ENCODE assay signal across 21 mouse cellular contexts in genomic region chr11:43203580-43203979, GRCm38 (mm10). TPM values are rescaled to one million over a fixed set of nuclear protein-coding genes. Genes with fewer than 3 reads are reported as not detected.
A peak's percentile ranks its signal among the peaks of the same experiment; 100 is the strongest.
DNase-seq lines count a peak whose midpoint lies in the region; ATAC-seq and TF ChIP-seq lines count a peak whose summit lies in the region.
"Had no signal": no experiment of that assay in that cellular context is flagged by ENCODE, and none has a peak within 500 bp of the region (broad histone marks: within the 10 kb centered on the region; RNA-seq: fewer than 3 reads in every experiment).

No protein-coding gene starts in this region.

- WGBS in embryonic facial prominence, embryonic 11.5 days: 57% methylated on average over 3 of the region's 3 CpGs
- WGBS in embryonic facial prominence, embryonic 10.5 days: 65% methylated on average over 3 of the region's 3 CpGs
- WGBS in lung, embryonic 14.5 days: 49% methylated on average over 3 of the region's 3 CpGs
- WGBS in forebrain, embryonic 16.5 days: 23% methylated on average over 3 of the region's 3 CpGs

- H3K4me2 ChIP-seq in embryonic facial prominence, embryonic 11.5 days (ENCODE audit: low read depth, low read length): no peak overlapping the region
- H3K4me2 ChIP-seq in lung, embryonic 14.5 days: no peak overlapping the region
- H3K4me2 ChIP-seq in forebrain, embryonic 16.5 days (ENCODE audit: low read length): no peak overlapping the region
- H3K4me2 ChIP-seq: heart, embryonic 11.5 days; limb, embryonic 15.5 days had no signal

- H3K4me3 ChIP-seq in embryonic facial prominence, embryonic 11.5 days (ENCODE audit: low read depth, low read length): no peak overlapping the region
- H3K4me3 ChIP-seq in embryonic facial prominence, embryonic 10.5 days: no peak overlapping the region
- no peak overlapping the region for H3K4me3 ChIP-seq in lung, embryonic 14.5 days (ENCODE audit: low read depth, low read length)
- no peak overlapping the region for H3K4me3 ChIP-seq in forebrain, embryonic 16.5 days (replicated peaks; ENCODE audit: low read length)
- H3K4me3 ChIP-seq: erythroblast, embryonic 14.5 days; limb, embryonic 15.5 days had no signal

- no peak overlapping the region for H3K27ac ChIP-seq in embryonic facial prominence, embryonic 11.5 days (replicated peaks; ENCODE audit: low read depth, low read length)
- H3K27ac ChIP-seq in embryonic facial prominence, embryonic 10.5 days (replicated peaks): no peak overlapping the region
- H3K27ac ChIP-seq in lung, embryonic 14.5 days (ENCODE audit: low read depth): no peak overlapping the region
- no peak overlapping the region for H3K27ac ChIP-seq in forebrain, embryonic 16.5 days (ENCODE audit: low read length)
- H3K27ac ChIP-seq: limb, embryonic 15.5 days had no signal

- H3K4me1 ChIP-seq in embryonic facial prominence, embryonic 11.5 days (ENCODE audit: control insufficient read depth, insufficient read depth, low read length): no peaks in the 10 kb centered on the region
- H3K4me1 ChIP-seq in embryonic facial prominence, embryonic 10.5 days: no peaks in the 10 kb centered on the region
- no peaks in the 10 kb centered on the region for H3K4me1 ChIP-seq in lung, embryonic 14.5 days (ENCODE audit: insufficient read depth)
- H3K4me1 ChIP-seq in forebrain, embryonic 16.5 days (replicated peaks; ENCODE audit: control insufficient read depth, insufficient read depth, low read length): no peaks in the 10 kb centered on the region
- H3K4me1 ChIP-seq: limb, embryonic 15.5 days had no signal

- H3K27me3 ChIP-seq in embryonic facial prominence, embryonic 11.5 days (ENCODE audit: control insufficient read depth, insufficient read depth, low read length): no peaks in the 10 kb centered on the region
- no peaks in the 10 kb centered on the region for H3K27me3 ChIP-seq in embryonic facial prominence, embryonic 10.5 days (replicated peaks; ENCODE audit: low read depth, poor library complexity, severe bottlenecking)
- no peaks in the 10 kb centered on the region for H3K27me3 ChIP-seq in lung, embryonic 14.5 days (ENCODE audit: insufficient read depth, low read length)
- 0 out of 2 replicates have a peak, but pooled peaks cover 4% of the 10 kb centered on the region for H3K27me3 ChIP-seq in forebrain, embryonic 16.5 days (replicated peaks; ENCODE audit: control insufficient read depth, insufficient read depth, low read length)
- H3K27me3 ChIP-seq: limb, embryonic 15.5 days had no signal

- no peak overlapping the region for H3K9ac ChIP-seq in embryonic facial prominence, embryonic 11.5 days (replicated peaks; ENCODE audit: low read length)
- no peak overlapping the region for H3K9ac ChIP-seq in lung, embryonic 14.5 days
- no peak overlapping the region for H3K9ac ChIP-seq in forebrain, embryonic 16.5 days (replicated peaks; ENCODE audit: low read depth, low read length)
- H3K9ac ChIP-seq: limb, embryonic 15.5 days had no signal

- H3K9me3 ChIP-seq in embryonic facial prominence, embryonic 11.5 days (replicated peaks; ENCODE audit: control insufficient read depth, low read length): no peaks in the 10 kb centered on the region
- no peaks in the 10 kb centered on the region for H3K9me3 ChIP-seq in embryonic facial prominence, embryonic 10.5 days
- H3K9me3 ChIP-seq in lung, embryonic 14.5 days (ENCODE audit: low read depth, low read length): no peaks in the 10 kb centered on the region
- no peaks in the 10 kb centered on the region for H3K9me3 ChIP-seq in forebrain, embryonic 16.5 days (ENCODE audit: control insufficient read depth, low read length)
- H3K9me3 ChIP-seq: limb, embryonic 15.5 days had no signal

- peak; percentile 23 for DNase-seq in embryonic facial prominence, embryonic 11.5 days (ENCODE audit: low spot score)
- DNase-seq in embryonic facial prominence, embryonic 10.5 days (ENCODE audit: low spot score): no peak
- peak; percentile 13 for DNase-seq in lung, embryonic 14.5 days
- DNase-seq in lung, postnatal 14 days: no peak
- DNase-seq in adrenal gland, postnatal 25 days: peak; percentile 41
- DNase-seq in natural killer cell, adult 2 months (ENCODE audit: low spot score in 2 of 2): no peak
- DNase-seq: B cell, adult 2 months; cerebellum, adult 8-10 months; embryo, embryonic 11 days; gastrocnemius, postnatal 25 days; heart, postnatal 14 days; kidney, adult 2 months; kidney, postnatal 25 days; thymus, adult 18-20 months had no signal

- H3K36me3 ChIP-seq in embryonic facial prominence, embryonic 11.5 days (replicated peaks; ENCODE audit: control insufficient read depth, insufficient read depth, low read depth, low read length): no peaks in the 10 kb centered on the region
- no peaks in the 10 kb centered on the region for H3K36me3 ChIP-seq in embryonic facial prominence, embryonic 10.5 days (replicated peaks)
- H3K36me3 ChIP-seq in lung, embryonic 14.5 days (ENCODE audit: insufficient read depth): no peaks in the 10 kb centered on the region
- H3K36me3 ChIP-seq in forebrain, embryonic 16.5 days (ENCODE audit: control insufficient read depth, insufficient read depth): no peaks in the 10 kb centered on the region
- H3K36me3 ChIP-seq: limb, embryonic 15.5 days had no signal

- TF ChIP-seq CTCF in lung, embryonic 14.5 days (IDR thresholded peaks at IDR 0.05; ENCODE audit: low read depth): no peak

- no peak for ATAC-seq in embryonic facial prominence, embryonic 11.5 days (replicated peaks; ENCODE audit: insufficient number of reproducible peaks, low FRiP score, low TSS enrichment, low read depth)
- ATAC-seq in lung, embryonic 14.5 days (ENCODE audit: insufficient read depth): no peak
- ATAC-seq in forebrain, embryonic 16.5 days: peak; percentile 78
- ATAC-seq: activated CD4-positive, CD25-positive, alpha-beta regulatory T cell, adult 4 months; Patski had no signal

RNA-seq across cellular contexts. Expression of gene Atp10b, which starts 53.9 kb away (rescaled TPM):
- polyA plus RNA-seq in embryonic facial prominence, embryonic 11.5 days (2014; fragmentation: Nextera tagmentation; extraction: Ambion mirVana): 0.77 and 0.80 TPM in 2 replicates
- 0.26 and 0.36 TPM in 2 replicates for polyA plus RNA-seq in embryonic facial prominence, embryonic 10.5 days (2016; fragmentation: Nextera tagmentation; extraction: Ambion mirVana)
- 0.16 and 0.46 TPM in 2 replicates for polyA plus RNA-seq in lung, embryonic 14.5 days (2014; fragmentation: Nextera tagmentation; extraction: Ambion mirVana)
- total RNA-seq in adrenal gland, postnatal 25 days (2021): 0.18 TPM in 1 of 2 replicates, not detected in the other
- polyA plus RNA-seq in forebrain, embryonic 16.5 days (2015; fragmentation: Nextera tagmentation; extraction: Ambion mirVana): 0.14 and 0.28 TPM in 2 replicates
- total RNA-seq: gastrocnemius, postnatal 25 days; megakaryocyte-erythroid progenitor cell, adult 5-6 weeks had no signal
- polyA plus RNA-seq: activated CD4-positive, CD25-positive, alpha-beta regulatory T cell, adult 4 months; heart, embryonic 11.5 days; Patski had no signal

Comparison
In these comparisons a context has a peak if more than half of its experiments do, and no peak if none do; other contexts are left out.
1. DNase-seq: peak in embryonic facial prominence, embryonic 11.5 days (single experiment), lung, embryonic 14.5 days (single experiment) and adrenal gland, postnatal 25 days (single experiment); none in embryonic facial prominence, embryonic 10.5 days (single experiment), lung, postnatal 14 days (single experiment) and natural killer cell, adult 2 months (0 of 2).